Comparison of ENCODE assay signal across 8 mouse cellular contexts in genomic region chr13:55830081-55830832, GRCm38 (mm10). TPM values are rescaled to one million over a fixed set of nuclear protein-coding genes. Genes with fewer than 3 reads are reported as not detected.
DNase-seq lines count a peak whose midpoint lies in the region; ATAC-seq and TF ChIP-seq lines count a peak whose summit lies in the region.

No protein-coding gene starts in this region.

- no peaks in the 10 kb centered on the region for H3K9me3 ChIP-seq in liver, embryonic 16.5 days (replicated peaks; ENCODE audit: control insufficient read depth, low read length)

- no peak for ATAC-seq in liver, embryonic 16.5 days (ENCODE audit: low read depth)

- H3K27me3 ChIP-seq in liver, embryonic 16.5 days (ENCODE audit: control insufficient read depth, insufficient read depth, low read depth, low read length) = peaks cover 96% of the 10 kb centered on the region

- no peak overlapping the region for H3K27ac ChIP-seq in liver, embryonic 16.5 days (ENCODE audit: low read length)

- H3K36me3 ChIP-seq in liver, embryonic 16.5 days (ENCODE audit: control insufficient read depth, insufficient read depth) = no peaks in the 10 kb centered on the region

- under 1% methylated on average over 48 of the region's 48 CpGs for WGBS in liver, embryonic 16.5 days (ENCODE audit: insufficient replicate concordance)

- H3K4me2 ChIP-seq in liver, embryonic 16.5 days (ENCODE audit: low read depth, low read length) = 0 out of 2 replicates have a peak overlapping the region, but pooled peaks have one; percentile 9

- DNase-seq in cerebellum, postnatal 10 days = peak; percentile 30 to 44
- no peak for DNase-seq in cerebellum, adult 11 months
- peak; percentile 29 for DNase-seq in brain, embryonic 14.5 days (ENCODE audit: low read depth)
- peak; percentile 20 for DNase-seq in heart, postnatal 4 days
- no peak for DNase-seq in right cerebral cortex, adult 18-20 months
- DNase-seq in spleen, postnatal 14 days (ENCODE audit: low spot score in 2 of 2) = no peak
- DNase-seq in left cerebral cortex, adult 11 months (ENCODE audit: low spot score) = no peak

- no peaks in the 10 kb centered on the region; the same call in 1 of the 2 replicates for H3K4me1 ChIP-seq in liver, embryonic 16.5 days (ENCODE audit: control insufficient read depth, low read depth, low read length)

- no peak overlapping the region for H3K9ac ChIP-seq in liver, embryonic 16.5 days (ENCODE audit: low read depth, low read length)

- no peak overlapping the region for H3K4me3 ChIP-seq in liver, embryonic 16.5 days (ENCODE audit: low read depth, low read length)

- no peak for TF ChIP-seq POLR2A in brain, embryonic 14.5 days (IDR thresholded peaks at IDR 0.05; ENCODE audit: borderline replicate concordance, extremely low read depth, insufficient read depth, insufficient read length, poor library complexity, severe bottlenecking)

- no peak for TF ChIP-seq CTCF in brain, embryonic 14.5 days (IDR thresholded peaks at IDR 0.05; ENCODE audit: borderline replicate concordance, extremely low read depth, insufficient read depth, insufficient read length)

RNA-seq across cellular contexts. Expression of gene Pitx1, which starts 5.7 kb away (rescaled TPM):
- 1.3 and 1.4 TPM in 2 replicates for polyA plus RNA-seq in brain, embryonic 14.5 days (2012; rRNA removed)
- total RNA-seq in heart, postnatal 4 days (2021) = not detected
- polyA plus RNA-seq in liver, embryonic 16.5 days (2015; fragmentation: Nextera tagmentation; extraction: Ambion mirVana) = 0.07 TPM in 1 of 2 replicates, not detected in the other

RNA-seq across cellular contexts. Expression of gene Catsper3, which starts 45.9 kb away (rescaled TPM):
- 0.05 and 0.06 TPM in 2 replicates for polyA plus RNA-seq in brain, embryonic 14.5 days (2012; rRNA removed)
- under 1 TPM in 1 of 2 experiments, not detected in 1; 0.33 TPM for total RNA-seq in heart, postnatal 4 days (2021)
- 0.07 TPM in 1 of 2 replicates, not detected in the other for polyA plus RNA-seq in liver, embryonic 16.5 days (2015; fragmentation: Nextera tagmentation; extraction: Ambion mirVana)

Comparison
In these comparisons a context has a peak if more than half of its experiments do, and no peak if none do; other contexts are left out.
1. DNase-seq: peak in cerebellum, postnatal 10 days (2 of 2), brain, embryonic 14.5 days (single experiment) and heart, postnatal 4 days (single experiment); none in cerebellum, adult 11 months (single experiment), right cerebral cortex, adult 18-20 months (single experiment), spleen, postnatal 14 days (0 of 2) and left cerebral cortex, adult 11 months (single experiment).